Mouse (Mus musculus) heart, adult 2 months (tissue): Measurements from ENCODE around the gene Gfpt1. TPM values are rescaled to one million over a fixed set of nuclear protein-coding genes. Genes with fewer than 3 reads are reported as not detected.

ENCODE experiments used
- DNase-seq, 2 experiments: peaks; one replicate each; pipeline ENCODE4 v3.0.0; 2021
- H3K27ac ChIP-seq: fragments of 200-600 bp; 2 replicates; pipeline ENCODE4 v1.8.1; 2022
- H3K27me3 ChIP-seq: fragments of 200-500 bp; 2 replicates; pipeline ENCODE4 v1.6.1; 2012; ENCODE audit warnings: mild to moderate bottlenecking, low read length, inconsistent platforms, mixed read lengths; ENCODE audit not compliant: control insufficient read depth, insufficient read depth
- H3K36me3 ChIP-seq: fragments of 200-500 bp; 2 replicates; pipeline ENCODE4 v1.6.1; 2012; ENCODE audit warnings: low read length, inconsistent platforms; ENCODE audit not compliant: control insufficient read depth, insufficient read depth
- H3K4me1 ChIP-seq: fragments of 200-500 bp; 2 replicates; pipeline ENCODE4 v1.6.1; 2011; ENCODE audit warnings: low read length; ENCODE audit not compliant: control insufficient read depth, insufficient read depth
- H3K4me3 ChIP-seq: fragments of 200-600 bp; 2 replicates; pipeline ENCODE4 v1.8.1; 2022
- H3K79me2 ChIP-seq: fragments of 200-500 bp; replicated peaks from 2 replicates; pipeline ENCODE4 v1.6.1; 2012; ENCODE audit warnings: mild to moderate bottlenecking, inconsistent platforms, low read length, moderate library complexity, mixed read lengths; ENCODE audit not compliant: control insufficient read depth, insufficient read depth
- H3K9ac ChIP-seq: fragments of 200-500 bp; 2 replicates; pipeline ENCODE4 v1.6.1; 2012; ENCODE audit warnings: low read depth, mild to moderate bottlenecking, control low read depth, inconsistent platforms, low read length, mixed read lengths
- CTCF ChIP-seq: fragments of 200-600 bp; IDR thresholded peaks from 2 replicates; pipeline ENCODE4 v1.8.1; 2022; ENCODE audit warnings: antibody characterized with exemption, mild to moderate bottlenecking, moderate library complexity
- EP300 ChIP-seq: fragments of 200-500 bp; IDR thresholded peaks from 2 replicates; pipeline ENCODE4 v1.6.1; 2011; ENCODE audit warnings: low read depth, low read length, control low read depth; ENCODE audit not compliant: insufficient read depth
- POLR2A ChIP-seq: fragments of 200-500 bp; IDR thresholded peaks from 2 replicates; pipeline ENCODE4 v1.6.1; 2011; ENCODE audit warnings: mild to moderate bottlenecking, low read depth, low read length, control low read depth; ENCODE audit not compliant: insufficient read depth
- WGBS: fragments of 180-500 bp; shearing (Covaris S2); methylation state at CpG from one replicate; pipeline ENCODE4 v1.1.7; 2018; 5-methylcytosine and 5-hydroxymethylcytosine counted together
- intact Hi-C: fragments of 180-260 bp; cut with DNase I; formaldehyde crosslinking; loops from one replicate; pipeline ENCODE4 v1.15.1; 2025
- polyA plus RNA-seq: library from polyadenylated mRNA; depleted of rRNA; stranded (reverse); fragments of >200 nt; gene quantifications from 2 replicates; pipeline ENCODE4 v1.2.3, GENCODE M21; 2012
- total RNA-seq, 2 experiments: library from RNA; stranded (reverse); gene quantifications; 2 replicates each; pipeline ENCODE4 v1.2.3; 2021

Gene Gfpt1
- total and polyA plus RNA-seq, 3 experiments = 6.1 to 17.5 (median 16.1) TPM

- Histone ChIP-seq H3K27ac (no peak overlapping the region), H3K9ac (no peak overlapping the region), H3K79me2 (no peaks in the 10 kb centered on the region), H3K4me1 (no peaks in the 10 kb centered on the region; the same call in 1 of the 2 replicates), H3K36me3 (no peaks in the 10 kb centered on the region), H3K27me3 (no peaks in the 10 kb centered on the region), H3K4me3 (no peak overlapping the region)
- intact Hi-C loops = loop anchor here (5.0 kb wide), 1 partner anchor 109 kb away; no protein-coding TSS in a partner anchor
- TF ChIP-seq CTCF (no peak), POLR2A (no peak), EP300 (no peak)
- no peak for DNase-seq
- 91% methylated on average over 1 of the region's 1 CpGs for WGBS
These were observed 60.7 kb downstream of the Gfpt1 start for GRCm38 (mm10) chr6:87103314-87103713.

GRCm38 (mm10) chr6:87104123-87104796 lies 61.6 kb downstream of the Gfpt1 start, which contains the start of gene D6Ertd527e:
Gene D6Ertd527e (plus strand): TSS chr6:87104746.
- TF ChIP-seq CTCF = no peak
- intact Hi-C loops = loop anchor here (5.0 kb wide), 1 partner anchor 108 kb away; no protein-coding TSS in a partner anchor
- 81% methylated on average over 11 of the region's 11 CpGs for WGBS
- Histone ChIP-seq H3K4me1 (no peaks in the 10 kb centered on the region; the same call in 1 of the 2 replicates), H3K27me3 (no peaks in the 10 kb centered on the region), H3K4me3 (no peak within 1 kb of the TSS), H3K9ac (no peak within 1 kb of the TSS), H3K36me3 (no peaks in the 10 kb centered on the region), H3K79me2 (no peaks in the 10 kb centered on the region), H3K27ac (no peak within 1 kb of the TSS)
- DNase-seq = no peak

- no peaks in the 10 kb centered on the region for H3K79me2 ChIP-seq
- peaks cover 2% of the 10 kb centered on the region; the same call in 1 of the 2 replicates for H3K27me3 ChIP-seq
- intact Hi-C loops = no loop called here
- no peak overlapping the region for H3K9ac ChIP-seq
- H3K36me3 ChIP-seq = no peaks in the 10 kb centered on the region
- no peak overlapping the region for H3K27ac ChIP-seq
- no peak for DNase-seq
- H3K4me3 ChIP-seq = no peak overlapping the region
- 74% methylated on average over 1 of the region's 1 CpGs for WGBS
- H3K4me1 ChIP-seq = no peaks in the 10 kb centered on the region
- TF ChIP-seq EP300 (no peak), CTCF (no peak), POLR2A (no peak)
These were observed 68.8 kb downstream of the Gfpt1 start for GRCm38 (mm10) chr6:87111493-87111892.

GRCm38 (mm10) chr6:87112125-87112524 lies 69.5 kb downstream of the Gfpt1 start:
- DNase-seq = peak in 1 of 2 experiments; percentile 44

GRCm38 (mm10) chr6:87115981-87116380 lies 73.3 kb downstream of the Gfpt1 start:
- no peaks in the 10 kb centered on the region for H3K36me3 ChIP-seq
- DNase-seq = no peak
- WGBS = 62% methylated on average over 2 of the region's 2 CpGs
- H3K79me2 ChIP-seq = no peaks in the 10 kb centered on the region
- no peaks in the 10 kb centered on the region for H3K4me1 ChIP-seq
- H3K27me3 ChIP-seq = no peaks in the 10 kb centered on the region
- H3K9ac ChIP-seq = no peak overlapping the region
- TF ChIP-seq EP300 (no peak), POLR2A (no peak), CTCF (no peak)
- intact Hi-C loops = no loop called here
- no peak overlapping the region for H3K4me3 ChIP-seq
- no peak overlapping the region for H3K27ac ChIP-seq

More at GRCm38 (mm10) chr6:87112125-87112524, 69.5 kb downstream of the Gfpt1 start:
- no peaks in the 10 kb centered on the region for H3K36me3 ChIP-seq
- no peak overlapping the region for H3K9ac ChIP-seq
- H3K79me2 ChIP-seq = no peaks in the 10 kb centered on the region
- peaks cover 2% of the 10 kb centered on the region; the same call in 1 of the 2 replicates for H3K27me3 ChIP-seq
- H3K27ac ChIP-seq = no peak overlapping the region
- no peak overlapping the region for H3K4me3 ChIP-seq
- TF ChIP-seq CTCF (no peak), POLR2A (no peak), EP300 (no peak)
- H3K4me1 ChIP-seq = no peaks in the 10 kb centered on the region
- WGBS = 76% methylated on average over 6 of the region's 6 CpGs
- intact Hi-C loops = no loop called here

GRCm38 (mm10) chr6:87116596-87116995 lies 74.0 kb downstream of the Gfpt1 start:
- intact Hi-C loops = no loop called here
- H3K4me1 ChIP-seq = no peaks in the 10 kb centered on the region
- no peak for DNase-seq
- WGBS = 77% methylated on average over 7 of the region's 7 CpGs
- no peak overlapping the region for H3K9ac ChIP-seq
- no peaks in the 10 kb centered on the region for H3K36me3 ChIP-seq
- no peak overlapping the region for H3K27ac ChIP-seq
- no peaks in the 10 kb centered on the region for H3K27me3 ChIP-seq
- no peaks in the 10 kb centered on the region for H3K79me2 ChIP-seq
- no peak overlapping the region for H3K4me3 ChIP-seq
- no peak for TF ChIP-seq EP300
- no peak for TF ChIP-seq POLR2A
- TF ChIP-seq CTCF = no peak
